Mouse (Mus musculus) midbrain, embryonic 15.5 days (tissue): ENCODE results near the gene Oas1a. TPM values are rescaled to one million over a fixed set of nuclear protein-coding genes. Genes with fewer than 3 reads are reported as not detected.
"Not testable (repeated sequence)": the region's sequence is repeated elsewhere in the genome, so short reads cannot be mapped to it uniquely, and the experiment has no call there.

Experiments
- ATAC-seq: fragments of 200-750 bp; cut with Nextera tagmentation; replicated peaks from 2 replicates; pipeline ENCODE4 v1.8.0; 2017; ENCODE audit warnings: moderate TSS enrichment
- H3K27ac ChIP-seq: fragments of 300-500 bp; sonication (generic); 2 replicates; pipeline ENCODE4 v1.5.1; 2015; ENCODE audit warnings: mild to moderate bottlenecking, inconsistent platforms
- H3K27me3 ChIP-seq: fragments of 300-500 bp; sonication (generic); replicated peaks from 2 replicates; pipeline ENCODE4 v1.6.1; 2015; ENCODE audit warnings: inconsistent platforms
- H3K36me3 ChIP-seq: fragments of 300-500 bp; sonication (generic); replicated peaks from 2 replicates; pipeline ENCODE4 v1.6.1; 2015; ENCODE audit warnings: inconsistent platforms
- H3K4me1 ChIP-seq: fragments of 300-500 bp; sonication (generic); 2 replicates; pipeline ENCODE4 v1.6.1; 2015; ENCODE audit warnings: inconsistent platforms
- H3K4me2 ChIP-seq: fragments of 300-500 bp; sonication (generic); 2 replicates; pipeline ENCODE4 v1.6.1; 2015; ENCODE audit warnings: inconsistent platforms, mild to moderate bottlenecking, moderate library complexity
- H3K4me3 ChIP-seq: fragments of 300-500 bp; sonication (generic); 2 replicates; pipeline ENCODE4 v1.5.1; 2015; ENCODE audit warnings: mild to moderate bottlenecking, inconsistent platforms
- H3K9ac ChIP-seq: fragments of 300-500 bp; sonication (generic); 2 replicates; pipeline ENCODE4 v1.6.1; 2015; ENCODE audit warnings: mild to moderate bottlenecking, inconsistent platforms
- H3K9me3 ChIP-seq: fragments of 300-500 bp; sonication (generic); 2 replicates; pipeline ENCODE4 v1.6.1; 2016; ENCODE audit warnings: inconsistent platforms
- WGBS: fragments of 180-500 bp; shearing (Covaris S2); methylation state at CpG from one replicate; pipeline ENCODE4 v1.1.7; 2015; ENCODE audit warnings: mixed read lengths; 5-methylcytosine and 5-hydroxymethylcytosine counted together
- polyA plus RNA-seq: library from polyadenylated mRNA; unstranded; fragments of >200 nt; fragmentation: Nextera tagmentation; extraction: Ambion mirVana; gene quantifications from 2 replicates; pipeline ENCODE4 v1.2.1, GENCODE M21; 2015

Oas1a gene
- polyA plus RNA-seq, 1 experiment from 2014 or later: 0.92 TPM

GRCm38 (mm10) chr5:120919156-120919935, 12.0 kb upstream of the Oas1a start:
- not testable (repeated sequence) for H3K9me3 ChIP-seq, H3K4me3 ChIP-seq, H3K36me3 ChIP-seq, H3K4me2 ChIP-seq, H3K9ac ChIP-seq, ATAC-seq, H3K27ac ChIP-seq, H3K27me3 ChIP-seq, H3K4me1 ChIP-seq
- 58% methylated on average over 2 of the region's 2 CpGs for WGBS

GRCm38 (mm10) chr5:120914204-120914603, 6.9 kb upstream of the Oas1a start, which contains the start of gene Oas1d:
TSS of gene Oas1d (plus strand) at chr5:120914536.
- ATAC-seq: not testable (repeated sequence)
- WGBS: 58% methylated on average over 8 of the region's 8 CpGs

DNA sequence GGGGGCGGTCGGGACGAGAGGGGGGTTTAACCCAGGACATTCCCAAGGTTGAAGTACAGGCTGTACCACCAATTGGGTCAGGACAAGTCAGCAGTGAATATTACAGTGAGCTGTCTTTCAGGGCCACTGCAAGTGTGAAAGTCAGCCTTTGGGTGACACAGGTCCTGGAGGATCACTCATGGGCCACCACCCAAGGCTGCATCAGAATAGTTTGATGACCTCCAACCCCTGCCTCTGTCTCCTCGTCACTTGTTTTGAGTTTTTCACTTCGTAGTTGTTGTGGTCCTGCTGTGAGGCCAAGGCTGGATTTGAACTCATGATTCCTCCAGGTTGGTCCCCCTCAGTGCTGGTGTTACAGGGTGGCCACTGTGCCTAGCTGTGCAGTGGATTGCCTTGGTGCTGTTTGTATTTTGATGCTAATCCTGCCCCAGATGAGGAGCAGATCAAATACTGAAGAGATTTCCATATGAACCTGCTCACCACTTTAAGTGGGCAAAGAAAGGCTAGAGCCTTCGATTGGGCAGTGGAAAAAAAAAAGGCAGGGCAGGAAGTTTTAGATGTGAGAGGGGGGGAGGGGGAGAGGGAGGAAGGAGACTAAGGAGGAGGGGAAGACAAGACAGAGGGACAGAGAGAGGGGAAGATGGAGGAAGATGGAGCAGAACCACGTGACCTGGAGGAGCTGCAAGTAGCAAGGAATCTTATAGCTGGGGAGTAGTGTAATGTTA, 1.0 kb upstream of the Oas1a start:
- Histone ChIP-seq H3K4me1 (no peaks in the 10 kb centered on the region), H3K36me3 (no peaks in the 10 kb centered on the region), H3K9ac (no peak overlapping the region), H3K27me3 (no peaks in the 10 kb centered on the region), H3K27ac (no peak overlapping the region), H3K4me3 (no peak overlapping the region), H3K4me2 (no peak overlapping the region), H3K9me3 (no peaks in the 10 kb centered on the region)
- no peak for ATAC-seq
- 50% methylated on average over 7 of the region's 7 CpGs for WGBS

More at GRCm38 (mm10) chr5:120914204-120914603, 6.9 kb upstream of the Oas1a start, which contains the start of gene Oas1d:
- not testable (repeated sequence) for H3K4me3 ChIP-seq, H3K4me2 ChIP-seq, H3K9me3 ChIP-seq, H3K4me1 ChIP-seq, H3K27ac ChIP-seq, H3K27me3 ChIP-seq, H3K9ac ChIP-seq, H3K36me3 ChIP-seq

- Histone ChIP-seq H3K9me3 (no peaks in the 10 kb centered on the region), H3K27ac (no peak overlapping the region), H3K9ac (no peak overlapping the region), H3K4me2 (no peak overlapping the region), H3K4me1 (no peaks in the 10 kb centered on the region), H3K27me3 (no peaks in the 10 kb centered on the region), H3K4me3 (no peak overlapping the region), H3K36me3 (no peaks in the 10 kb centered on the region)
- 96% methylated on average over 5 of the region's 5 CpGs for WGBS
- no peak for ATAC-seq
These were observed 5.3 kb downstream of the Oas1a start for GRCm38 (mm10) chr5:120902056-120902455.

GRCm38 (mm10) chr5:120900666-120901065, 6.7 kb downstream of the Oas1a start:
- no peaks in the 10 kb centered on the region for H3K36me3 ChIP-seq
- H3K4me3 ChIP-seq: no peak overlapping the region
- H3K27ac ChIP-seq: no peak overlapping the region
- no peaks in the 10 kb centered on the region for H3K9me3 ChIP-seq
- ATAC-seq: no peak
- 62% methylated on average over 1 of the region's 1 CpGs for WGBS
- H3K9ac ChIP-seq: no peak overlapping the region
- H3K4me1 ChIP-seq: no peaks in the 10 kb centered on the region
- no peak overlapping the region for H3K4me2 ChIP-seq
- H3K27me3 ChIP-seq: no peaks in the 10 kb centered on the region

DNA sequence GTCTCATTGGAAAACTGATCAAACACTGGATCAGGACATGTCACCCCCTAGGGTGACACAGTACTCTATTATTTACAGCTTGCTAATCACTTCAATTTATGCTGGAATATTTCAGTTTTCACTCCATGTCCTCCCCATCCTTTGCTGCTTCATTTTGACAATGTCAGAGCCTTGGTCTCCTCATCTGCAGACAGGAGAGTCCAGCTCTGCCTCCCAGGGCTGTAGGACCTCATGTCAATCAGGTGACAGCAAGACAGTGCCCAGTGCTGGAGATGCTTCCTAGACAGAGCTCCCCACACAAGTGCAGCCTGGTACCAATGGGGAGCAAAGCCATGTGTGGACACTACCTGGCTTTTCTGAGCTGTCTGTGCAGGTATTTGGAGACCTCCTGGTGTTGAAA, 8.6 kb downstream of the Oas1a start:
- Histone ChIP-seq H3K4me3 (no peak overlapping the region), H3K36me3 (no peaks in the 10 kb centered on the region), H3K4me1 (no peaks in the 10 kb centered on the region), H3K27ac (no peak overlapping the region), H3K4me2 (no peak overlapping the region), H3K9me3 (no peaks in the 10 kb centered on the region), H3K9ac (no peak overlapping the region), H3K27me3 (no peaks in the 10 kb centered on the region)
- no peak for ATAC-seq

DNA sequence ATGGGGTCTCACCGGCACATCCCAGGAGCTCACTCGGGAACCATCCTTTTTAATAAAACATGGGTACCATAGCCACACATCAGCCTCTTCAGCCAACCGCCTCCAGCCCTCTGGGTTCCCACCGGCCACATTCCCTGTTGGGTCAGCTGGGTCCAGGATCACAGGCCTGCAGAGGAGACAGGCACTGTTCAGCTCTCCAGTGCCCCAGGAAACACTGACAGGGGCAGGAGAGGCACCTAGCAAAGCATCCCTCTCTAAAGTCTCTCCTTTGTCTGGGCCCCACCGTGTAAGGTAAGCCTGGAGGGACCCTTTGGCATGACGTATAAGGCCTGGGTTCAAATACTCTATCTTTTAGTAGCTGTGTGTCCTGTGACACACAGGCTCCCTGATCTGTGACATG, 9.0 kb downstream of the Oas1a start:
- Histone ChIP-seq H3K4me2 (no peak overlapping the region), H3K9me3 (no peaks in the 10 kb centered on the region), H3K27ac (no peak overlapping the region), H3K4me1 (no peaks in the 10 kb centered on the region), H3K36me3 (no peaks in the 10 kb centered on the region), H3K27me3 (no peaks in the 10 kb centered on the region), H3K9ac (no peak overlapping the region), H3K4me3 (no peak overlapping the region)
- WGBS: 81% methylated on average over 6 of the region's 6 CpGs
- no peak for ATAC-seq

DNA sequence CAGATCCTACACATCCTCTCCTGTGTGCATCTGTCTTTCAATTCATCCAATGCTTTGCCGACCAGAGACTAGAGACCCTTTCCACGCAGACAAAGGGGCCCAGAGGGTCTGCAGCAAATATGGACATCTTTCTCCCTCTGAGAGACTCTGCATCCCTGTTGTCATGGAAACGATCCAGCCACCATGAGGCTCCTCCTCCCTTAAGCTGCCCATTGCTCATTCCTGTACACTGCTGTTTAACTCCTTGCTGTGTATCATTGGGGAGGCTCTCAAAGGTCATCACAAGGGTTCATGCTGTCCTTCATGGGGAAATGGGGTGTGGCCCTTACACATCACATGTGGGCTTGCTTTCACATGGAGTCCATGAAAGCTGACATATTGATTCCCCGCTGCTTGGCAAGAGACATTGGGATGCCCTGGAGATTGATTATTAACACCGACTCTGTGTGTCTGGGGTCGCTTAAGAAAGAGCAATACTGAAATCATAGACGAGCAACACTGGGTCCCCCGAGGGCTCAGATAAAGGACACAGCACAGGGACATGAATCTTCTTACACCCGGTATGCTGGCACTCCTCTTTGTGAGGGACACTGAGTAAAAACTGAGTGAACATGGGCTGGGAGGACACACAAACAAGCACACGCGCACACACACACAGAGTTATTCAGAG, 12.0 kb downstream of the Oas1a start:
- WGBS: 79% methylated on average over 11 of the region's 11 CpGs

DNA sequence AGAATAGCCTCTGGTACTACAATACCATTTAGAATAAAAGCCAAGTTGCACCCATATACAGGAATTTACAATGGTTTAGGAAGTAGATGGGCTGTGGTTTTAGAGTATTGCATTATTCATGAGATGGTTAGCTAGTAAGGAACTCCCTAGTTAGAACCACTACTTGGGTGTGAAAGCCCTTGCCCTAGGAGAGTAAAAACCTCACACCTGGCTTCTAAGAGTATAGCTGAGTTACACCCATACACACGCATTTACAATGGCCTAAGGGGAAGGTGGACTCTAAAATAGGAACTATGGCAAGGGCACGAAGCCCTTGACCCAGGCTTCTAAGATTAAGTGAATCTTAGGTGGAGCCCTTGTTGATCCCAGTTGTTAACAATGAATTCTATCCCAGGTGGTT, 12.6 kb downstream of the Oas1a start:
- 78% methylated on average over 2 of the region's 2 CpGs for WGBS
- not testable (repeated sequence) for H3K9ac ChIP-seq, H3K4me3 ChIP-seq, H3K36me3 ChIP-seq, ATAC-seq, H3K4me1 ChIP-seq, H3K9me3 ChIP-seq, H3K27ac ChIP-seq, H3K27me3 ChIP-seq, H3K4me2 ChIP-seq

More for the DNA sequence above, 12.0 kb downstream of the Oas1a start:
- Histone ChIP-seq H3K9ac (no peak overlapping the region), H3K4me1 (no peaks in the 10 kb centered on the region), H3K4me2 (no peak overlapping the region), H3K4me3 (no peak overlapping the region), H3K9me3 (no peaks in the 10 kb centered on the region), H3K27ac (no peak overlapping the region), H3K36me3 (no peaks in the 10 kb centered on the region), H3K27me3 (no peaks in the 10 kb centered on the region)
- no peak for ATAC-seq

GRCm38 (mm10) chr5:120893866-120894265, 13.5 kb downstream of the Oas1a start:
- ATAC-seq, H3K4me1 ChIP-seq, H3K9ac ChIP-seq, H3K4me3 ChIP-seq, H3K27me3 ChIP-seq, H3K4me2 ChIP-seq, H3K9me3 ChIP-seq, H3K27ac ChIP-seq, H3K36me3 ChIP-seq: not testable (repeated sequence)
- WGBS: 90% methylated on average over 4 of the region's 4 CpGs

DNA sequence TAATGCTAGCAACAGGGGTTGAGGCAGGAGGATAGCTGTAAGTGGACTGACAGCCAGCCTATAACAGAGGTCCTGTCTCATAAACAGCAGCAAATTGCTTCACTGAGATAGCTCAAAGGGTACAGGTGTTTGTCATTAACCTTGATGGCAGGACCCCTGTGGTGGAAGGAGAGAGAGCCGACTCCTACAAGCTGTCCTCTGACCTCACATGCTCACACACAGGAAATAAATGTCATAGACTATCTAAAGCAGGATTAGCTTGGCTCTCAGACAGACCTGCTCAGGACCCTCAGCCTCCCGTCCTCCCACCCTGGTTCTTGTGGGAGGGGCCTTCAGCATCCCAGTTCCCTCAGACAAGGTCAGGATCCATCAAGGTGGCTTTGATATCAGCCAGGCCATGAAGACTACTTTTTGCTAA, 15.1 kb downstream of the Oas1a start:
- 78% methylated on average over 2 of the region's 2 CpGs for WGBS
- no peak for ATAC-seq
- H3K4me3 ChIP-seq: no peak overlapping the region
- no peak overlapping the region for H3K9ac ChIP-seq
- no peaks in the 10 kb centered on the region for H3K9me3 ChIP-seq
- H3K27ac ChIP-seq: no peak overlapping the region
- no peaks in the 10 kb centered on the region for H3K27me3 ChIP-seq
- no peak overlapping the region for H3K4me2 ChIP-seq
- H3K36me3 ChIP-seq: no peaks in the 10 kb centered on the region
- no peaks in the 10 kb centered on the region for H3K4me1 ChIP-seq

GRCm38 (mm10) chr5:120891566-120892242, 15.6 kb downstream of the Oas1a start:
- not testable (repeated sequence) for H3K27ac ChIP-seq, ATAC-seq, H3K9me3 ChIP-seq, H3K4me2 ChIP-seq, H3K4me3 ChIP-seq, H3K36me3 ChIP-seq, H3K4me1 ChIP-seq, H3K9ac ChIP-seq, H3K27me3 ChIP-seq
- WGBS: 82% methylated on average over 2 of the region's 2 CpGs
